Mouse (Mus musculus): ENCODE measurements around the gene Inhba. TPM values are rescaled to one million over a fixed set of nuclear protein-coding genes. Genes with fewer than 3 reads are reported as not detected.

The Inhba gene
- total RNA-seq, 2 experiments from 2014 or later, result 5.9 to 6.9 TPM

GRCm38 (mm10) chr13:16022536-16022935 is 10.9 kb downstream of the Inhba start:
- peak; percentile 23 to 36 for DNase-seq (ENCODE audit: low spot score in 2 of 2)

- DNase-seq (ENCODE audit: low spot score in 2 of 2), result peak; percentile 39 to 53
These were observed 11.7 kb downstream of the Inhba start for GRCm38 (mm10) chr13:16023070-16024039.

GRCm38 (mm10) chr13:16030557-16031057 is 19.0 kb downstream of the Inhba start:
- DNase-seq (ENCODE audit: low spot score in 2 of 2), result no peak

GRCm38 (mm10) chr13:16032425-16032824 is 20.8 kb downstream of the Inhba start:
- DNase-seq (ENCODE audit: low spot score in 2 of 2), result no peak

- no peak for DNase-seq (ENCODE audit: low spot score in 2 of 2)
These were observed 21.4 kb downstream of the Inhba start for GRCm38 (mm10) chr13:16032935-16033592.

- DNase-seq (ENCODE audit: low spot score in 2 of 2), result no peak
These were observed 57.4 kb downstream of the Inhba start for GRCm38 (mm10) chr13:16069079-16069478.

- DNase-seq (ENCODE audit: low spot score in 2 of 2), result no peak
These were observed 65.6 kb downstream of the Inhba start for GRCm38 (mm10) chr13:16077276-16077675.

GRCm38 (mm10) chr13:16078216-16078731 is 66.6 kb downstream of the Inhba start:
- DNase-seq (ENCODE audit: low spot score in 2 of 2), result no peak

GRCm38 (mm10) chr13:16080205-16080604 is 68.6 kb downstream of the Inhba start:
- DNase-seq (ENCODE audit: low spot score in 2 of 2), result no peak

Measured in layer of hippocampus, postnatal 10 days (tissue).